Mouse (Mus musculus) forebrain, embryonic 16.5 days (tissue): ENCODE results near the gene Wwox. TPM values are rescaled to one million over a fixed set of nuclear protein-coding genes. Genes with fewer than 3 reads are reported as not detected.

ENCODE experiments used
- ATAC-seq: fragments of 200-750 bp; cut with Nextera tagmentation; 2 replicates; pipeline ENCODE4 v1.8.0; 2017; ENCODE audit warnings: mild to moderate bottlenecking, moderate library complexity
- H3K27ac ChIP-seq: fragments of 300-500 bp; sonication (generic); 2 replicates; pipeline ENCODE4 v1.5.1; 2014; ENCODE audit warnings: low read length, control low read depth
- H3K27me3 ChIP-seq: fragments of 300-500 bp; sonication (generic); replicated peaks from 2 replicates; pipeline ENCODE4 v1.6.1; 2014; ENCODE audit warnings: low read length; ENCODE audit not compliant: control insufficient read depth, insufficient read depth
- H3K36me3 ChIP-seq: fragments of 300-500 bp; sonication (generic); 2 replicates; pipeline ENCODE4 v1.6.1; 2014; ENCODE audit not compliant: control insufficient read depth, insufficient read depth
- H3K4me1 ChIP-seq: fragments of 300-500 bp; sonication (generic); replicated peaks from 2 replicates; pipeline ENCODE4 v1.6.1; 2014; ENCODE audit warnings: low read length; ENCODE audit not compliant: control insufficient read depth, insufficient read depth
- H3K4me2 ChIP-seq: fragments of 300-500 bp; sonication (generic); 2 replicates; pipeline ENCODE4 v1.6.1; 2014; ENCODE audit warnings: mild to moderate bottlenecking, low read length, control low read depth
- H3K4me3 ChIP-seq: fragments of 300-500 bp; sonication (generic); replicated peaks from 2 replicates; pipeline ENCODE4 v1.5.1; 2014; ENCODE audit warnings: mild to moderate bottlenecking, low read length, control low read depth
- H3K9ac ChIP-seq: fragments of 300-500 bp; sonication (generic); replicated peaks from 2 replicates; pipeline ENCODE4 v1.6.1; 2014; ENCODE audit warnings: low read depth, low read length, control low read depth
- H3K9me3 ChIP-seq: fragments of 300-500 bp; sonication (generic); 2 replicates; pipeline ENCODE4 v1.6.1; 2016; ENCODE audit warnings: low read length; ENCODE audit not compliant: control insufficient read depth
- WGBS: fragments of 180-500 bp; shearing (Covaris S2); extraction: QIAGEN DNeasy Blood & Tissue Kit; methylation state at CpG from one replicate; pipeline ENCODE4 v1.1.7; 2014; 5-methylcytosine and 5-hydroxymethylcytosine counted together
- polyA plus RNA-seq: library from polyadenylated mRNA; unstranded; fragments of >200 nt; fragmentation: Nextera tagmentation; extraction: Ambion mirVana; gene quantifications from 2 replicates; pipeline ENCODE4 v1.2.1, GENCODE M21; 2015

The Wwox gene
- polyA plus RNA-seq, 1 experiment from 2014 or later: 11.4 TPM

GRCm38 (mm10) chr8:114421544-114421943 is 17.9 kb upstream of the Wwox start:
- 76% methylated on average over 4 of the region's 4 CpGs for WGBS
- Histone ChIP-seq H3K27ac (no peak overlapping the region), H3K4me1 (no peaks in the 10 kb centered on the region), H3K4me3 (no peak overlapping the region), H3K27me3 (no peaks in the 10 kb centered on the region), H3K9me3 (no peaks in the 10 kb centered on the region), H3K9ac (no peak overlapping the region), H3K4me2 (no peak overlapping the region), H3K36me3 (no peaks in the 10 kb centered on the region)
- ATAC-seq: no peak

DNA sequence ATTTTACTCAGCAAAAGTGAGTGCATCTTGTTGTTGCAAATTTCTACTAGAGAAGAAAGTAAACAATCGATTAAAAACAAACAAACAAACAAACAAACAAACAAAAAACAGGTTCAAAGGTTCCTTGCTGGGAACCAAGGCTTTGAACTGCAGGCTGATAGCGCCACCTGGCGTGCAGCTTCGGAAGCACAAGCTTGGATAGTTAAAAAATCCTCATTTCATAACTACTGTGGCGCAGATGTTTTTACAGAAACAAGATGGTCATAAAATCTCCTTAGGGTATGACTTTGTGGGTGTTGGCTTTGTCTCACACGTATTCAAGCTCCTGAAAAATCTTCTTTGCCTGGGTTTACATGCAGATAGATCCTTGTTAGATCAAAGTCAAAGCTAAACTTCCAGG is 1.2 kb upstream of the Wwox start:
- H3K4me3 ChIP-seq: no peak overlapping the region
- 9% methylated on average over 6 of the region's 6 CpGs for WGBS
- ATAC-seq: no peak
- H3K36me3 ChIP-seq: no peaks in the 10 kb centered on the region
- H3K4me2 ChIP-seq: no peak overlapping the region
- no peaks in the 10 kb centered on the region for H3K27me3 ChIP-seq
- peaks cover 10% of the 10 kb centered on the region for H3K4me1 ChIP-seq
- no peaks in the 10 kb centered on the region for H3K9me3 ChIP-seq
- no peak overlapping the region for H3K9ac ChIP-seq
- no peak overlapping the region for H3K27ac ChIP-seq

DNA sequence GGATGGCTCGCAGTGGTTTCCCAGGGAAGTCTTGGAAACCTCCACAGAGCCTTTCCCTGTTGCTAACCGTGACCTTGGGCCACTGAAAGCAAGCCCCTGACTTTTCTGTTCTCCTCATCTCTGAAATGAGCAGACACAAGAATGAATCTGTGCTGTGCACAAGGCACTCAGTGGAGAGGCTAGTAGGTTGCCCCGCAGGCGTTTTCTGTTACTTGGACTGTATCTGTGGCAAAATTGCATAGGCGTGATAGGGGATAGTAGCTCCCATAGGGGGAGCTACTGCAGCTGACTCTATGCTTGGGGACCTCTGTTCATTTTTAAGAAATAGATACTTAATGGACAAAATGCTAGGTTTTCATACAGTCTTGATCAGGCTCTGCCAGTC is 742 bp downstream of the Wwox start:
- Histone ChIP-seq H3K36me3 (no peaks in the 10 kb centered on the region), H3K9ac (peak overlapping the region; percentile 73), H3K4me1 (peaks cover 10% of the 10 kb centered on the region), H3K27me3 (no peaks in the 10 kb centered on the region), H3K4me3 (peak overlapping the region; percentile 76), H3K27ac (peak overlapping the region; percentile 70; the same call in 1 of the 2 replicates), H3K4me2 (peak overlapping the region; percentile 82), H3K9me3 (no peaks in the 10 kb centered on the region)
- no peak for ATAC-seq
- WGBS: 23% methylated on average over 5 of the region's 5 CpGs

DNA sequence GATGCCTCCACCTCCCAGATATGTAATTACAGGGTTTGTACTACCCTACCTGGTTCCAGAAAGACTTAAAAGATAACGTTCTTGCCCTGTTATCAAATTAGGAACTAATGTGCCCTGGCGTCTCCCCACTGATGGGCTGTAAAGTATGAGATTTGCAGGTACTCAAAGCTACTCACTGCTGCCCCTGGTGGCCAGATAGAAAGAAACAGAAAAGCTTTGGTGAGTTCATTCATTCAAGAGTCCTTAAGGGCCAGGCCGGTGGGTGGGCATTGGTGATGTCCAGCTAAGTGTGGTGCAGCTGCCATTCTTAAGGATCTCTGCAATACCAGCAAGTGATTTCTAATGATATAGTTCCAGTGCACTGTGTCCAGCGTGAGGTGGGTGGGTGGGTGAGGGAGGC is 2.2 kb downstream of the Wwox start:
- no peaks in the 10 kb centered on the region for H3K36me3 ChIP-seq
- no peak overlapping the region for H3K9ac ChIP-seq
- 87% methylated on average over 4 of the region's 4 CpGs for WGBS
- ATAC-seq: no peak
- H3K27ac ChIP-seq: no peak overlapping the region
- H3K4me3 ChIP-seq: no peak overlapping the region
- no peaks in the 10 kb centered on the region for H3K27me3 ChIP-seq
- H3K9me3 ChIP-seq: no peaks in the 10 kb centered on the region
- peaks cover 10% of the 10 kb centered on the region for H3K4me1 ChIP-seq
- no peak overlapping the region for H3K4me2 ChIP-seq

DNA sequence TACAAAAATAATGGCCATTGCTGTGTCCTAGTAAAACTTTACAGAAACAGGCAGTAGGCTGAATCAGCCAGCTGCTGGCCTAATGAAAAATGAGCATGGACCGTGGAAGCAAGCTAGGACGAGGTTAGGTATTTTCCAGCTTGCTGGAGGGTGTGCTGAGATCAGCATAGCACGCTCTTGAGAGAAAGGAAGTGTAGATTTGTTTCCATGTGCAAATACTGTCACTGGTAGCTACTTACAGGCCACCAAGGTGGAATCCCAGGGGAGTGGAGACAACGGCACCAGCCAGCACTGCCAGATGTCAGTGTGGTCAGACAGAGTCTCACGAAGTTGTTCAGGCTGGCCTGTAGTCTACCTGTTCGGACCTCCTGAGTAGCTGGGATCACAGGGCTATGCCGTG is 7.4 kb downstream of the Wwox start:
- Histone ChIP-seq H3K4me2 (no peak overlapping the region), H3K4me3 (no peak overlapping the region), H3K9me3 (no peaks in the 10 kb centered on the region), H3K27me3 (no peaks in the 10 kb centered on the region), H3K27ac (no peak overlapping the region), H3K36me3 (no peaks in the 10 kb centered on the region), H3K4me1 (no peaks in the 10 kb centered on the region), H3K9ac (no peak overlapping the region)
- ATAC-seq: no peak
- WGBS: 93% methylated on average over 7 of the region's 7 CpGs

DNA sequence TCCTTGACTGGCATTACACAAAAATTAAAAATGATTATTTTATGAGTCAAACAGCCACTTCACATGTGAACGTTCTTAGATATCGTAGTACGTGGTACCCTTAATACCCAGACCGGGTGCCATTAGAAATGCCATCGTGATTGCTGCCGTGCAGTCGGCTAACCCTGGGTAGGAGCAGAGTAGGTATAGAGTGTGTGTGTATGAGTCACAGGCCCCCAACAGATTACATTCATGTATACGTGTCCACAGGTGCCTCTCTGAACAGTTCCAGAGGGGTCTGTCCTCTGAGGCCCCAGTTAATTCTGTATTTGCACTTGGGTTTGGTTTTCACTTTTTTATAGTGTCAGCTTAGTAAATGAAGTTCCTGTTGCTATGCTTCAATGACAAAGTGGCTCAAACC is 12.8 kb downstream of the Wwox start:
- Histone ChIP-seq H3K4me1 (peaks cover 3% of the 10 kb centered on the region), H3K4me2 (no peak overlapping the region), H3K27me3 (no peaks in the 10 kb centered on the region), H3K9me3 (no peaks in the 10 kb centered on the region), H3K4me3 (no peak overlapping the region), H3K36me3 (no peaks in the 10 kb centered on the region), H3K27ac (no peak overlapping the region), H3K9ac (no peak overlapping the region)
- no peak for ATAC-seq
- WGBS: 82% methylated on average over 8 of the region's 8 CpGs

GRCm38 (mm10) chr8:114452781-114453221 is 13.3 kb downstream of the Wwox start:
- H3K27ac ChIP-seq: no peak overlapping the region
- WGBS: 2% methylated on average over 9 of the region's 9 CpGs

DNA sequence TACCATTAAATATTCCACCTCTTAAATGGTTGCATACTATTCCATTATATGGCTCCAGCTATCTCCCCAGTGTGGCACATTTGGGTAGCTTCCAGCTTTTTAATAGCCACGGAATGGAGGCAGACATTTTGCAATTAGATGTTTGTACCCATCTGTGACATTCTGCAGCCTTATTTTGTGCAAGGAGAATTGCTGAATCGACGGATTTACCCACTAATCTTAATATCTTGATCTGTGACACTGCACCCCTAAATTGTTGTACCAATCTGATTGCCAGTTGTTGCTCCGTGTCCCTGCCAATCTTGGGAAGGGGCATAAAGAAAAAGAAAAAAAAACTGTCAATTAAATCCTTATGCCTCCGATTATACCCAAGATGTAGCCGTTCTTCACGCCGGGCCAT is 15.8 kb downstream of the Wwox start:
- no peak overlapping the region for H3K27ac ChIP-seq
- no peak overlapping the region for H3K4me3 ChIP-seq
- no peaks in the 10 kb centered on the region for H3K36me3 ChIP-seq
- no peak for ATAC-seq
- H3K4me2 ChIP-seq: no peak overlapping the region
- peaks cover 12% of the 10 kb centered on the region for H3K4me1 ChIP-seq
- WGBS: 73% methylated on average over 8 of the region's 8 CpGs
- no peaks in the 10 kb centered on the region for H3K27me3 ChIP-seq
- H3K9me3 ChIP-seq: no peaks in the 10 kb centered on the region
- H3K9ac ChIP-seq: no peak overlapping the region

More at GRCm38 (mm10) chr8:114452781-114453221, 13.3 kb downstream of the Wwox start:
- peaks cover 3% of the 10 kb centered on the region for H3K4me1 ChIP-seq
- peak overlapping the region; percentile 46 for H3K4me2 ChIP-seq
- peak; percentile 54 for ATAC-seq
- H3K36me3 ChIP-seq: no peaks in the 10 kb centered on the region
- 0 out of 2 replicates have a peak overlapping the region, but pooled peaks have one; percentile 7 for H3K4me3 ChIP-seq
- H3K9ac ChIP-seq: 0 out of 2 replicates have a peak overlapping the region, but pooled peaks have one; percentile 7
- no peaks in the 10 kb centered on the region for H3K27me3 ChIP-seq
- no peaks in the 10 kb centered on the region for H3K9me3 ChIP-seq

DNA sequence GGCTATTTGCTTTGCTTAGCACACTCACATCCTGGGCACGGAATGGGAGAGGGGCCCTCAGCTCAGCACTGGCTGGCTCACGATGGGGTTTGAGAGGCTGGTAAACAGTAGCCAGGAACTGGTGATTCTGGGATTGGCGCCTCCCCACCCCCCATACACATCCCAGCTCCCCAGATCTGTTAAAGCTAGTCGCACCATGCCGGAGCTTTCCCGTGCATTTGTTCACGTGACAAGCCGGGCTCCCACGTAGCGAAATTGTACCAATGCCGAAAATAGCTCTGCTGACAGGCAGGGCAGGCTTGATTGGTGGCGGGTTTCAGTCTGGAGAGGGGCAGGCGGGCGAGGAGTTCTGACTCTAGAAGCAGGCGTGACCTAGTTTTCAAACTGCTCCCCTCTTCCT is 16.5 kb downstream of the Wwox start:
- Histone ChIP-seq H3K36me3 (no peaks in the 10 kb centered on the region), H3K27me3 (no peaks in the 10 kb centered on the region), H3K4me1 (peaks cover 12% of the 10 kb centered on the region), H3K4me3 (no peak overlapping the region), H3K9me3 (no peaks in the 10 kb centered on the region), H3K27ac (no peak overlapping the region), H3K4me2 (no peak overlapping the region), H3K9ac (no peak overlapping the region)
- WGBS: 80% methylated on average over 15 of the region's 15 CpGs
- ATAC-seq: 0 out of 2 replicates have a peak, but pooled peaks have one; percentile 47
